Mouse (Mus musculus) mouse embryonic stem cell (cell line): ENCODE results near the gene Ms4a6c.
"Not testable (repeated sequence)": the region's sequence is repeated elsewhere in the genome, so short reads cannot be mapped to it uniquely, and the experiment has no call there.

Source experiments
- in situ Hi-C, 2 experiments: fragments of 300-500 bp; cut with MboI; formaldehyde crosslinking; loops; 1 replicate in 1 of 2; 3 replicates in 1 of 2; pipeline ENCODE4 v1.14.3; 2019 to 2020; ENCODE audit warnings: low sequenced_read_pairs in 2 of 2, low pct_unique_long_range_greater_than_20kb in 1 of 2, mixed read lengths in 1 of 2; ENCODE audit not compliant: unreplicated experiment in 1 of 2

Ms4a6c gene

GRCm38 (mm10) chr19:11496361-11496760 is 27.2 kb downstream of the Ms4a6c start:
- in situ Hi-C loops: no loop called here

GRCm38 (mm10) chr19:11497300-11497699 is 28.1 kb downstream of the Ms4a6c start:
- in situ Hi-C loops: not testable (repeated sequence)

- in situ Hi-C loops: no loop called here
These were observed 31.6 kb downstream of the Ms4a6c start for GRCm38 (mm10) chr19:11500796-11501195.

GRCm38 (mm10) chr19:11501326-11501725 is 32.2 kb downstream of the Ms4a6c start:
- in situ Hi-C loops: no loop called here

- in situ Hi-C loops: no loop called here
These were observed 35.7 kb downstream of the Ms4a6c start for GRCm38 (mm10) chr19:11504857-11505256.

GRCm38 (mm10) chr19:11513458-11513857 is 44.3 kb downstream of the Ms4a6c start:
- in situ Hi-C loops: no loop called here

GRCm38 (mm10) chr19:11516246-11516645 is 47.1 kb downstream of the Ms4a6c start, which contains the start of gene Ms4a6b:
Ms4a6b (plus strand) TSS chr19:11516512.
- in situ Hi-C loops: no loop called here

- in situ Hi-C loops: no loop called here
These were observed 47.7 kb downstream of the Ms4a6c start for GRCm38 (mm10) chr19:11516845-11517244.

GRCm38 (mm10) chr19:11517373-11517772 is 48.2 kb downstream of the Ms4a6c start:
- in situ Hi-C loops: not testable (repeated sequence)

- in situ Hi-C loops: not testable (repeated sequence)
These were observed 49.2 kb downstream of the Ms4a6c start for GRCm38 (mm10) chr19:11518356-11518755.

GRCm38 (mm10) chr19:11520146-11520545 is 51.0 kb downstream of the Ms4a6c start:
- in situ Hi-C loops: no loop called here
